Mouse (Mus musculus): ENCODE results near the gene Gm44790. TPM values are rescaled to one million over a fixed set of nuclear protein-coding genes. Genes with fewer than 3 reads are reported as not detected.

Gene Gm44790
- polyA plus RNA-seq, 1 experiment from 2014 or later: not detected

GRCm38 (mm10) chr6:86419239-86419638 is 7.2 kb upstream of the Gm44790 start:
- H3K9ac ChIP-seq (ENCODE audit: low read length): no peak overlapping the region
- no peak overlapping the region for H3K4me2 ChIP-seq (ENCODE audit: low read length)
- DNase-seq (ENCODE audit: low spot score) (no peak), ATAC-seq (replicated peaks; ENCODE audit: low FRiP score, low TSS enrichment, low read depth) (no peak)
- 90% methylated on average over 3 of the region's 3 CpGs for WGBS
- H3K9me3 ChIP-seq (ENCODE audit: control insufficient read depth, low read length): no peaks in the 10 kb centered on the region
- H3K27ac ChIP-seq (ENCODE audit: low read depth): no peak overlapping the region
- peaks cover 87% of the 10 kb centered on the region for H3K36me3 ChIP-seq (ENCODE audit: control insufficient read depth, insufficient read depth, low read length)
- H3K4me1 ChIP-seq (replicated peaks; ENCODE audit: control insufficient read depth, insufficient read depth, low read length): no peaks in the 10 kb centered on the region
- no peak overlapping the region for H3K4me3 ChIP-seq (ENCODE audit: low read depth, low read length)
- no peaks in the 10 kb centered on the region for H3K27me3 ChIP-seq (replicated peaks; ENCODE audit: control insufficient read depth, insufficient read depth, low read length)

GRCm38 (mm10) chr6:86420491-86420890 is 6.0 kb upstream of the Gm44790 start:
- no peaks in the 10 kb centered on the region for H3K27me3 ChIP-seq (replicated peaks; ENCODE audit: control insufficient read depth, insufficient read depth, low read length)
- no peak overlapping the region for H3K4me3 ChIP-seq (ENCODE audit: low read depth, low read length)
- peaks cover 89% of the 10 kb centered on the region for H3K36me3 ChIP-seq (ENCODE audit: control insufficient read depth, insufficient read depth, low read length)
- no peaks in the 10 kb centered on the region for H3K9me3 ChIP-seq (ENCODE audit: control insufficient read depth, low read length)
- no peak overlapping the region for H3K4me2 ChIP-seq (ENCODE audit: low read length)
- ATAC-seq (replicated peaks; ENCODE audit: low FRiP score, low TSS enrichment, low read depth) (no peak), DNase-seq (ENCODE audit: low spot score) (no peak)
- WGBS: 78% methylated on average over 6 of the region's 6 CpGs
- no peaks in the 10 kb centered on the region for H3K4me1 ChIP-seq (replicated peaks; ENCODE audit: control insufficient read depth, insufficient read depth, low read length)
- H3K27ac ChIP-seq (ENCODE audit: low read depth): no peak overlapping the region
- H3K9ac ChIP-seq (ENCODE audit: low read length): no peak overlapping the region

- Histone ChIP-seq H3K4me3 (ENCODE audit: low read depth, low read length) (no peak overlapping the region), H3K36me3 (ENCODE audit: control insufficient read depth, insufficient read depth, low read length) (peaks cover 98% of the 10 kb centered on the region), H3K4me2 (ENCODE audit: low read length) (no peak overlapping the region), H3K4me1 (replicated peaks; ENCODE audit: control insufficient read depth, insufficient read depth, low read length) (no peaks in the 10 kb centered on the region), H3K9ac (ENCODE audit: low read length) (no peak overlapping the region), H3K27me3 (replicated peaks; ENCODE audit: control insufficient read depth, insufficient read depth, low read length) (no peaks in the 10 kb centered on the region), H3K9me3 (ENCODE audit: control insufficient read depth, low read length) (no peaks in the 10 kb centered on the region), H3K27ac (ENCODE audit: low read depth) (no peak overlapping the region)
- no peak for ATAC-seq (replicated peaks; ENCODE audit: low FRiP score, low TSS enrichment, low read depth)
- no peak for DNase-seq (ENCODE audit: low spot score)
- WGBS: 95% methylated on average over 3 of the region's 3 CpGs
These were observed 5.1 kb downstream of the Gm44790 start for GRCm38 (mm10) chr6:86431531-86431930.

- Histone ChIP-seq H3K27ac (ENCODE audit: low read depth) (no peak overlapping the region), H3K36me3 (ENCODE audit: control insufficient read depth, insufficient read depth, low read length) (peaks cover 79% of the 10 kb centered on the region), H3K4me1 (replicated peaks; ENCODE audit: control insufficient read depth, insufficient read depth, low read length) (no peaks in the 10 kb centered on the region), H3K9ac (ENCODE audit: low read length) (no peak overlapping the region), H3K4me3 (ENCODE audit: low read depth, low read length) (no peak overlapping the region), H3K27me3 (replicated peaks; ENCODE audit: control insufficient read depth, insufficient read depth, low read length) (no peaks in the 10 kb centered on the region), H3K4me2 (ENCODE audit: low read length) (no peak overlapping the region), H3K9me3 (ENCODE audit: control insufficient read depth, low read length) (no peaks in the 10 kb centered on the region)
- 83% methylated on average over 1 of the region's 1 CpGs for WGBS
- ATAC-seq (replicated peaks; ENCODE audit: low FRiP score, low TSS enrichment, low read depth) (no peak), DNase-seq (ENCODE audit: low spot score) (no peak)
These were observed 7.2 kb downstream of the Gm44790 start for GRCm38 (mm10) chr6:86433696-86434095.

- peaks cover 6% of the 10 kb centered on the region for H3K4me1 ChIP-seq (replicated peaks; ENCODE audit: control insufficient read depth, insufficient read depth, low read length)
- DNase-seq (ENCODE audit: low spot score) (peak; percentile 82), ATAC-seq (replicated peaks; ENCODE audit: low FRiP score, low TSS enrichment, low read depth) (peak; percentile 74)
- H3K27me3 ChIP-seq (replicated peaks; ENCODE audit: control insufficient read depth, insufficient read depth, low read length): no peaks in the 10 kb centered on the region
- WGBS: 3% methylated on average over 14 of the region's 14 CpGs
- H3K36me3 ChIP-seq (ENCODE audit: control insufficient read depth, insufficient read depth, low read length): peaks cover 41% of the 10 kb centered on the region
- H3K4me3 ChIP-seq (ENCODE audit: low read depth, low read length): peak overlapping the region; percentile 68
- peak overlapping the region; percentile 75 for H3K4me2 ChIP-seq (ENCODE audit: low read length)
- no peaks in the 10 kb centered on the region for H3K9me3 ChIP-seq (ENCODE audit: control insufficient read depth, low read length)
- H3K9ac ChIP-seq (ENCODE audit: low read length): peak overlapping the region; percentile 93
- H3K27ac ChIP-seq (ENCODE audit: low read depth): peak overlapping the region; percentile 96
These were observed 11.3 kb downstream of the Gm44790 start for GRCm38 (mm10) chr6:86437711-86438110.

GRCm38 (mm10) chr6:86438272-86439118 is 12.0 kb downstream of the Gm44790 start, which contains the start of gene C87436:
C87436 (plus strand) TSS chr6:86438374.
- H3K27me3 ChIP-seq (replicated peaks; ENCODE audit: control insufficient read depth, insufficient read depth, low read length): no peaks in the 10 kb centered on the region
- H3K27ac ChIP-seq (ENCODE audit: low read depth): peak within 1 kb of the TSS; percentile 96
- WGBS: under 1% methylated on average over 59 of the region's 59 CpGs
- H3K4me1 ChIP-seq (replicated peaks; ENCODE audit: control insufficient read depth, insufficient read depth, low read length): peaks cover 6% of the 10 kb centered on the region
- DNase-seq (ENCODE audit: low spot score) (peak; percentile 99), ATAC-seq (replicated peaks; ENCODE audit: low FRiP score, low TSS enrichment, low read depth) (peak; percentile 95)
- H3K4me3 ChIP-seq (ENCODE audit: low read depth, low read length): peak within 1 kb of the TSS; percentile 68
- peaks cover 35% of the 10 kb centered on the region for H3K36me3 ChIP-seq (ENCODE audit: control insufficient read depth, insufficient read depth, low read length)
- H3K4me2 ChIP-seq (ENCODE audit: low read length): peak within 1 kb of the TSS; percentile 75
- H3K9ac ChIP-seq (ENCODE audit: low read length): peak within 1 kb of the TSS; percentile 93
- H3K9me3 ChIP-seq (ENCODE audit: control insufficient read depth, low read length): no peaks in the 10 kb centered on the region

- Histone ChIP-seq H3K27ac (ENCODE audit: low read depth) (peak overlapping the region; percentile 96), H3K4me3 (ENCODE audit: low read depth, low read length) (peak overlapping the region; percentile 68), H3K27me3 (replicated peaks; ENCODE audit: control insufficient read depth, insufficient read depth, low read length) (no peaks in the 10 kb centered on the region), H3K9me3 (ENCODE audit: control insufficient read depth, low read length) (no peaks in the 10 kb centered on the region), H3K4me1 (replicated peaks; ENCODE audit: control insufficient read depth, insufficient read depth, low read length) (peaks cover 6% of the 10 kb centered on the region), H3K9ac (ENCODE audit: low read length) (peak overlapping the region; percentile 93), H3K36me3 (ENCODE audit: control insufficient read depth, insufficient read depth, low read length) (peaks cover 35% of the 10 kb centered on the region), H3K4me2 (ENCODE audit: low read length) (peak overlapping the region; percentile 75)
- DNase-seq (ENCODE audit: low spot score) (no peak), ATAC-seq (replicated peaks; ENCODE audit: low FRiP score, low TSS enrichment, low read depth) (no peak)
- 4% methylated on average over 13 of the region's 13 CpGs for WGBS
These were observed 12.7 kb downstream of the Gm44790 start for GRCm38 (mm10) chr6:86439119-86439496.

- ATAC-seq (replicated peaks; ENCODE audit: low FRiP score, low TSS enrichment, low read depth): no peak
- H3K9ac ChIP-seq (ENCODE audit: low read length): peak overlapping the region; percentile 93
- H3K4me2 ChIP-seq (ENCODE audit: low read length): peak overlapping the region; percentile 75
- no peaks in the 10 kb centered on the region for H3K27me3 ChIP-seq (replicated peaks; ENCODE audit: control insufficient read depth, insufficient read depth, low read length)
- H3K4me1 ChIP-seq (replicated peaks; ENCODE audit: control insufficient read depth, insufficient read depth, low read length): peaks cover 6% of the 10 kb centered on the region
- H3K4me3 ChIP-seq (ENCODE audit: low read depth, low read length): peak overlapping the region; percentile 68
- no peak for DNase-seq (ENCODE audit: low spot score)
- H3K27ac ChIP-seq (ENCODE audit: low read depth): no peak overlapping the region
- no peaks in the 10 kb centered on the region for H3K9me3 ChIP-seq (ENCODE audit: control insufficient read depth, low read length)
- WGBS: 84% methylated on average over 1 of the region's 1 CpGs
- peaks cover 35% of the 10 kb centered on the region for H3K36me3 ChIP-seq (ENCODE audit: control insufficient read depth, insufficient read depth, low read length)
These were observed 13.1 kb downstream of the Gm44790 start for GRCm38 (mm10) chr6:86439531-86439930.

- Histone ChIP-seq H3K36me3 (ENCODE audit: control insufficient read depth, insufficient read depth, low read length) (peaks cover 26% of the 10 kb centered on the region), H3K27ac (ENCODE audit: low read depth) (no peak overlapping the region), H3K4me2 (ENCODE audit: low read length) (no peak overlapping the region), H3K27me3 (replicated peaks; ENCODE audit: control insufficient read depth, insufficient read depth, low read length) (no peaks in the 10 kb centered on the region), H3K4me1 (replicated peaks; ENCODE audit: control insufficient read depth, insufficient read depth, low read length) (peaks cover 6% of the 10 kb centered on the region), H3K9ac (ENCODE audit: low read length) (no peak overlapping the region), H3K9me3 (ENCODE audit: control insufficient read depth, low read length) (no peaks in the 10 kb centered on the region), H3K4me3 (ENCODE audit: low read depth, low read length) (no peak overlapping the region)
- WGBS: 94% methylated on average over 10 of the region's 10 CpGs
- ATAC-seq (replicated peaks; ENCODE audit: low FRiP score, low TSS enrichment, low read depth) (no peak), DNase-seq (ENCODE audit: low spot score) (no peak)
These were observed 15.1 kb downstream of the Gm44790 start for GRCm38 (mm10) chr6:86441571-86441970.
